Mouse (Mus musculus): ENCODE data around the gene Klhdc4. TPM values are rescaled to one million over a fixed set of nuclear protein-coding genes. Genes with fewer than 3 reads are reported as not detected.

The Klhdc4 gene
- polyA plus RNA-seq, 3 experiments from 2014 or later, result 22.0 to 30.4 (median 28.2) TPM

DNA sequence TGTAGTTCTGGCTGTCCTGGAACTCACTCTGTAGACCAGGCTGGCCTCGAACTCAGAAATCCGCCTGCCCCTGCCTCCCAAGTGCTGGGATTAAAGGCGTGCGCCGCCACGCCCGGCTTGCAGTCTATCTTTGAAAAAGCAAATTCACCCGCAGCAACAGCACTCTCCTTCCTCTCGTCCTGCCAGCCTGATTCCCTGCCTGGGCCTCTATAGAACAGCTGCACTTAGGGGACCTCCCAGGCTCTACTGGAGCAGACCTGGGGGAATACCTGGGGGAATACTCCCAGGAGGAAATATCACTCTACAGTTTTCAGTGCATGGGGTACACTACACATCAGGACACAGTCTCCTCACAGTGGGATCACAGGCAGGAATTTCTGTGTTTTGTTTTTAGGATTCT, 19.9 kb upstream of the Klhdc4 start:
- no peak for ATAC-seq

GRCm38 (mm10) chr8:121848495-121848894, 19.1 kb upstream of the Klhdc4 start:
- no peak for ATAC-seq

- no peak for ATAC-seq
Observed at GRCm38 (mm10) chr8:121847987-121848386, 18.6 kb upstream of the Klhdc4 start.

GRCm38 (mm10) chr8:121847261-121847822, 18.0 kb upstream of the Klhdc4 start:
- ATAC-seq, result no peak

DNA sequence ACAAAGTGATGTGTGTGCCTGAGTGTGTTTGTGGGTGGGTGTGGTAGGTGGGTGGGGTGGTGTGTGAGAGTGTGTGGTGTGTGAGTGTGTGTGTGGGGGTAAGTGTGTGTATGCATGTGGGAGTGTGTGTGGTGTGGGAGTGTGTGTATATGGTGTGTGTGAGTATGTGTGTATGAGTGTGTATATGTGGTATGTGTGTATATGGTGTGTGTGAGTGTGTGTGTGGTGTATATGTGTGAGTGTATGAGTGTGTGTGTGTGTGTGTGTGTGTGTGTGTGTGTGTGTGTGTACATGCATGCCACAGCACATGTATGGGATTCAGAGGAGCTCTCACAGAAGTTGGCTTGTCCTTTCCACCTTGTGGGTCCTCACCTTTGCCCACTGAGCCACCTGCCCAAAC, 17.4 kb upstream of the Klhdc4 start:
- ATAC-seq, result no peak

DNA sequence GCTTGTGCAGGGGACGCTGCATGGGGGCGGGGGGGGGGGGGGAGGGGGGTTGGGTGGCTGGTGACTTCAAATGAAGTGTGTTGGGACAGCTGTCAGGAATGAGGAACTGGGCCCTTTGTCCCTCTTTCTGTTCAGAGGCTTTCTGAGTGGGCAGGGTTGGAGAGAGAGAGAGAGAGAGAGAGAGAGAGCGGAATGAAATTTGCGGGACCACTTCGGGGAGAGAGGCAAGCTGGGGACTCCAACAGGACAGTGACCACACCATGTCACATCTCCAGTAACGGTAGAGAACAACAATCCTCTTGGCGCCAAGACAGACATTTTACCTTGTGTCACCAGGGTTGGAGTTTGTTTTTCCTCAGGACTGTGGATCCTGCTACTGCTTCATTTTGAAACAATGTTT, 15.4 kb upstream of the Klhdc4 start:
- ATAC-seq, result no peak

- ATAC-seq, result no peak
Observed at GRCm38 (mm10) chr8:121843184-121843733, 13.9 kb upstream of the Klhdc4 start.

DNA sequence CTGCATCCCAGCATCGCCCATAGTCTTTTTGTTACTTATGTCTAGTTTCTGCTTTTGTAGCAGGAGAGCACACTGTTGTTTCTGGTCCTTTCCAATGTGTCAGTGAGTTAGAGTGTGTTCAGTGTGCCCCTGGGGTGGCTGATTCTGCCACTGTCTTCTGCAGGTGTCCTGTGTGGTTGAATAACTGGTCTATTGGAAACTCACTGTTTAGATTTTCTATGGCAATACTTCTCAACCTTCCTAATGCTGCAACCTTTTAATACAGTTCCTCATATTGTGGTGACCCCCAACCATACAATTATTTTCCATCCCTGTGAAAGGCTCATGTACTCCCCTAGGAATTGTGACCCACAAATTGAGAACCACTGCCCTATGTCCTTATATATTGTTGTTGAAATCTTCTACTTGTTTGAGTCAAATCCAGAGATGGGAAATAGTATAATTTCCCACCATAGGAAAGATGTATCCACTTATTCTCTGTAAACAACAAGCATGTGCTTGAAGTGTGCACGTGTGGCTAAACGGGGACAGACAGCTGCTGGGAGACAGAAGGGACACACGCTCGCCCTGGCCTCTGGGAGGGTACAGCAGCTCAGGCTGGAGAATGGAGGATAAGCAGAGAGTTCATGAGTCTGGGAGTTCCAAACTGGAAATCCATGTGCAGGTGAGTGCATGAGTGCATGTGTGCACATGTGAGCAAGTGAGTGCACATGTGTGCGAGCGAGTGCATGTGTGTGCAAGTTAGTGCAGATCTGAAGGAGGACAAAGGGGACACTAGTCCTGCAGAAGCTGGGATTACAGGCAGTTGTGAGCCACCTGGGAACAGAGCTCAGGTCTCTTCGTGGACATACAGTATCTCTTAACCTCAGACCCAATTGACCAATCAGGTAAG, 12.9 kb upstream of the Klhdc4 start:
- no peak for ATAC-seq

DNA sequence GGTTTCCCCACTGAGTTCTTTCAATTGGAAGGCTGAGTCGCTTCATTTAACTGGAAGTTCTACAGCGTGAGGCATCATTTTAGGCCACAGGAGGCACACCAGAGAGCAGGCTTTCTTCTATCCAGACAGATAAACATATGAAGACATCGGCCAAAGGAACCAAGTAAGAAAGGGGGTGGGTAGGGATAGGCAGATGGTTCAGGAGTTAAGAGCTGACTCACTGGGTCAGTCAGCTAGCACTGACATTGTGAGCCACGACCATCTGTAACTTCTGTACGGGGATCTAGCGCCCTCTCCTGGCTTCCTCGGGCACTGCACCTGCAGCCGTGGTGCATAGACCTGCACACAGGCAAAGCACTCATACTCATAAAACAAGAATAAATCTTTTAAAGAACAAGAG, 11.9 kb upstream of the Klhdc4 start:
- peak; percentile 73 for ATAC-seq

GRCm38 (mm10) chr8:121832503-121832902, 3.1 kb upstream of the Klhdc4 start:
- peak; percentile 81 for ATAC-seq

GRCm38 (mm10) chr8:121832061-121832460, 2.7 kb upstream of the Klhdc4 start:
- no peak for ATAC-seq

DNA sequence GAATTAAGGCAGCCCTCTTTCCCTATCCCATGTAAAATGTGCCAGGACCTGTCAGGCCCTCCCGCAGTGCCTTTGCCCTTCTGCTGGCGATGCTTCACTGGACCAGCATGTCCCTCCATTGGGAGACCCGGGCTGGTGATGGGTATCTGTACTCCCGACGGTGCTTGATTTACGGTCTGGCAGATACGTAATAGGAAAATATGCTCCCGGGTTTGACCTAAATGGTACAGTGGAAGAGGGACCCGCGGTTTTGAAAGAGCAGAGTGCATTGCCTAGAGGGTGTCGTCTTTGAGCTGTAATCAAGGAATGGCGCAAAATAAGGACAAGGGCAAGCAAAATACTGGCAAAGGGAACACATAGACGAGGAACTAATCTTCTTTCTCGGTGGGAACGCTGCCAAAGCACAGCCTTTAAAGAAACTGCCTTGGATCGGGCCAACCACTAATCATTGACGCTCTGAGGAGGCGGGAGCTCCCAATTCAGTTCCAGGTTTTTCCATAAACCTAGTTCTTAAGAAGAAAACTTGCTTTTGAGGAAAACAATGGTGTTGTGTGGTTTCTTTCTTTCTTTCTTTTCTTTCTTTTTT, 501 bp upstream of the Klhdc4 start:
- ATAC-seq, result peak; percentile 43

DNA sequence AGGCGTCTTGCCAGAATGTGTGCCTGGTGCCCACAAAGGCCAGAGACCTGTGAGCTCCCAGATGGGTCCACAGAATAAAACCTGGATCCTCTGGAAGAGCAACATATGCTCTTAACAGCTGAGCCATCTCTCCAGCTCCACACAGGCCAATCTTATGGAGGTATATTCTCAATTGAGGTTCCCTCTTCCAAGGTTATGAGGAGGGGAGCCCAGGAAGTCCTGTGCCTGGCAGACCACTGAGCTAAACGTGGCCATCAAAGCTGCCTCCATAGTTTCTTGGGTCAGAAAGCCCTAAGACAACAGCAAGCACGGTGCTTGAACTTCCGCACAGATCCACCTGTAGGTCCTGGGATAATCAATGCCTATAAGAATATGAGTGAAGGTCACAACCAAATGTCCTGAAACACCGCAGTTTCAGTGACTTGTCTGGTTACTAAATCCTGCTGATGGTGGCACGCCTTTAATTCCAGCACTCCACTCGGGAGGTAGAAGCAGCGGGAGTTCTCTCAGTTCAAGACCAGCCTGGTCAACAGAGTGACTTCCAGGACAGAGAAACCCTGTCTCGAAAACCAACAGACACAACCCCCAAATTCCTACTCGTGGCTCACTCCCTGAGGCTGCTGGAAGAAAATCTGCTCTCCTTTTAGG, 869 bp downstream of the Klhdc4 start:
- ATAC-seq, result no peak

GRCm38 (mm10) chr8:121827726-121828125, 1.6 kb downstream of the Klhdc4 start:
- ATAC-seq, result no peak

- ATAC-seq, result no peak
Observed at GRCm38 (mm10) chr8:121821770-121822169, 7.6 kb downstream of the Klhdc4 start.

DNA sequence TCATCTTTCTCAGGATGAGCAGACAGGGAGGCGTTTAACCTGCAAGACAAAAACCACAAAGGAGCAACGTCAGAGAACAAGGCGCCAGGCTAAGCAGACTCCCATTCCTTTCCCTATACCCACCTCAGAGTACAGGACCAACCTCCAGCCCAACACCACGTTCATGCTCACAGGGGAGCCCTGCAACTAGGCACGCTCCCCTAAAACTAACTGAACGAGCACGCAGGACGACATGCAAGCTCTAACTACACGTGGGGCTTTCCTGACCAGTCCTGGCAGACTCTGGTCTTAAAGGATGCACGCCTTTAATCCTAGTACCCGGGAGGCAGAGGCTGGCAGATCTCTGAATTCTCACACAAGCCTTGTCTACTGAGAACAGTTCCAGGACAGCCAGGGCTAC, 8.0 kb downstream of the Klhdc4 start:
- ATAC-seq, result no peak

DNA sequence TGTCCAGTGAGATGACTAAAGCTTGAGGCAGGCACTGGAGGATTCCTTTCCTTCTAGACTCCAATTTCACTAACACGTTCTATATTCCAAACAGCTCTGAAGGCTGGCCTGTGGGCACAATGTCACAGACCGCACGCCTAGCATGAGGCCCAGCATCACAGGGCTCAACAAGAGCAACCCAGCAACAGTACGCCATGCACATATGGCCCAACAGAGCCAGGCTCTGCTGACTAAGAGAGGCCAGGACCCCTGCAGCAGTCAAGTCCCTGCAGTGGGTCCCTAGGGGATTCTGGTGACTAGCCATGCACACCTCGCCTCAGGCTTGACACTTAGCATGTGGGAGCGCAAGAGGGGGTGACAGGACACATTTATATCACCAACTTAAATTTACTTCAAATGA, 8.5 kb downstream of the Klhdc4 start:
- no peak for ATAC-seq

DNA sequence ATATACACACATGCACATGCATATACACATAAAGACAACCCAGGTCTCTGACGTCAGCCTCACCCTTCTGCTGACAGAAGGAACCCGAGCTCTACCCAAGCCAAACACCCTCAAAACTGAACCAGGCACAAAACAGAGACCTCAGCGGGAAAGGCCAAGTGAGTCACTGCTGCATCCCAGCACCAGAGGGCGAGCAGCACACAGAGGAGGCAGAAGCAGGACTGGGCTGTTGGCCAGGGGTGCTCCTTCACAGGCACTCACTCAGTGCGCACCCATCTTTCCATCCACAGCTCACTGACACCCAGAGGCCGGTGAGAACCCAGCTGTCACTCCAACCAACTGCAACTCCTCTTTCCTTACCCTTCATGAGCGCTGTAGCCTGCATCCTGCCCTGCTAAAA, 11.1 kb downstream of the Klhdc4 start:
- ATAC-seq, result no peak

GRCm38 (mm10) chr8:121811931-121812570, 17.3 kb downstream of the Klhdc4 start:
- ATAC-seq, result no peak

GRCm38 (mm10) chr8:121811502-121811901, 17.9 kb downstream of the Klhdc4 start:
- ATAC-seq, result no peak

- no peak for ATAC-seq
Observed at GRCm38 (mm10) chr8:121809524-121810155, 19.7 kb downstream of the Klhdc4 start.

GRCm38 (mm10) chr8:121808032-121808431, 21.3 kb downstream of the Klhdc4 start:
- no peak for ATAC-seq

All from inflammation-experienced regulatory T-cells, adult 6 months (primary cell).